Mouse (Mus musculus): ENCODE results near the gene Ubxn6. TPM values are rescaled to one million over a fixed set of nuclear protein-coding genes. Genes with fewer than 3 reads are reported as not detected.

Ubxn6 gene
- polyA plus RNA-seq, 1 experiment from 2014 or later, result 31.3 TPM

DNA sequence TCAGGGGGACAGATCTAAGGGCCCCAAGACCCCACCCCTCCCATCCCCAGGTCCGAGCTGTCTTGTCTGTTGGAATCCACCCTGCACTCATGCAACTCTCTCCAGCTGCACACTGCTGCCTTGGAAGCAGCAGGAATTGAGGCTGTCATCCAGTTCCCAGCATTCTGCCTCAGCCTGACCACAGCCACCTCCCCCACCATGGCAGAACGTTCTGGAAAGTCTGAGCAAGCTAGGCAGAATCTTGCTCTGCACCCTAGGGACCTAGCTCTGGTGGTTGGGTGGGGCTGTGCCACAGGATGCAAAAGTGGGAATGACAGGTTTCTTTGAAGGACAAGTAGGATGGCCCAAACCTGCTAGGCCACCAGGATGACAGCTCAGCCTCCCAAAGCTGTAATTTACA, 50.4 kb downstream of the Ubxn6 start:
- H3K4me1 ChIP-seq (ENCODE audit: insufficient read depth), result no peaks in the 10 kb centered on the region
- ATAC-seq (ENCODE audit: insufficient read depth) (no peak), DNase-seq (no peak)
- no peak overlapping the region for H3K27ac ChIP-seq (ENCODE audit: low read depth)
- WGBS, result 54% methylated on average over 2 of the region's 2 CpGs
- peaks cover 47% of the 10 kb centered on the region for H3K36me3 ChIP-seq (ENCODE audit: insufficient read depth)
- no peaks in the 10 kb centered on the region for H3K9me3 ChIP-seq (ENCODE audit: low read depth, low read length)
- no peak overlapping the region for H3K9ac ChIP-seq
- no peak overlapping the region for H3K4me2 ChIP-seq
- no peaks in the 10 kb centered on the region for H3K27me3 ChIP-seq (ENCODE audit: insufficient read depth, low read length)
- H3K4me3 ChIP-seq (ENCODE audit: low read depth, low read length), result no peak overlapping the region
- TF ChIP-seq CTCF (IDR thresholded peaks at IDR 0.05; ENCODE audit: low read depth), result no peak

DNA sequence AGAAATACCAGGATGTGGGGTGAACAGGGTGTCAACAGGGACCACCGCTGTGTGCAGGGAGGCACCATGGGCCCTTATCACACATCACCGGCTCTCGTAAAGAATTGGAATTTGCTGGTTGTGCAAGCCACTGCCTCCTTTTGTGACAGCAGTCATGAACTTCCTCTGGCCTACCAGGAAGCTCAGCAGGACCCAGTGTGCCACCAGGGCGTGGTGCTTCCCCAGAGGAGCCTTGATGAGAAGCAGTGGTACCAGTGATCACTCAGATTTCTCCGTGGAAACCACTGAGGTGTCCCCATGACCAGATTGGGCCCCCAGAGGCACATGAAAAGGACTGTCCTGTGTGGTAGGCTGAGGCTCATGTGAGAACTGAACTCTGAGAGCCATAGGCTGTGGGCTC, 51.4 kb downstream of the Ubxn6 start:
- peaks cover 46% of the 10 kb centered on the region for H3K36me3 ChIP-seq (ENCODE audit: insufficient read depth)
- no peak overlapping the region for H3K27ac ChIP-seq (ENCODE audit: low read depth)
- ATAC-seq (ENCODE audit: insufficient read depth), result no peak
- no peaks in the 10 kb centered on the region for H3K27me3 ChIP-seq (ENCODE audit: insufficient read depth, low read length)
- no peak overlapping the region for H3K4me2 ChIP-seq
- no peak overlapping the region for H3K9ac ChIP-seq
- no peak for DNase-seq
- H3K4me3 ChIP-seq (ENCODE audit: low read depth, low read length), result no peak overlapping the region
- 70% methylated on average over 5 of the region's 5 CpGs for WGBS
- H3K4me1 ChIP-seq (ENCODE audit: insufficient read depth), result no peaks in the 10 kb centered on the region
- no peaks in the 10 kb centered on the region for H3K9me3 ChIP-seq (ENCODE audit: low read depth, low read length)
- TF ChIP-seq CTCF (IDR thresholded peaks at IDR 0.05; ENCODE audit: low read depth), result no peak

DNA sequence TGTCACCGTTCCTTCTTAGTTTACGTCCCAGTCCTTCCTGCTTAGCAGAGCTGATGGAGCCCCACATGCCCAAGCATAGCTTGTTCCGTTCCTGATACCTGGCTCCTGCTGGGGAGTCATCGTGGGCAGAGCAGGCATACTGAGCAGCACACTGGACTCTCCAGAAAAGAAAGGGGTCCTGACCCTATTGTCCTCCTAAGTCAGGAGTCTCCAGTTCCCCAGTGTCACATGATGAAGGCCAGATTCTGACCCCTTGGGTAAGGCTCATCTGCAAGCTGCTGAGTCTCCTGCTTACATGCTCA, 51.9 kb downstream of the Ubxn6 start:
- no peaks in the 10 kb centered on the region for H3K4me1 ChIP-seq (ENCODE audit: insufficient read depth)
- peaks cover 47% of the 10 kb centered on the region for H3K36me3 ChIP-seq (ENCODE audit: insufficient read depth)
- no peak for ATAC-seq (ENCODE audit: insufficient read depth)
- H3K27ac ChIP-seq (ENCODE audit: low read depth), result no peak overlapping the region
- no peaks in the 10 kb centered on the region for H3K9me3 ChIP-seq (ENCODE audit: low read depth, low read length)
- WGBS, result 80% methylated on average over 4 of the region's 4 CpGs
- DNase-seq, result no peak
- no peaks in the 10 kb centered on the region for H3K27me3 ChIP-seq (ENCODE audit: insufficient read depth, low read length)
- H3K4me3 ChIP-seq (ENCODE audit: low read depth, low read length), result no peak overlapping the region
- H3K9ac ChIP-seq, result no peak overlapping the region
- TF ChIP-seq CTCF (IDR thresholded peaks at IDR 0.05; ENCODE audit: low read depth), result no peak
- H3K4me2 ChIP-seq, result no peak overlapping the region

- no peaks in the 10 kb centered on the region for H3K4me1 ChIP-seq (ENCODE audit: insufficient read depth)
- H3K9ac ChIP-seq, result no peak overlapping the region
- H3K4me3 ChIP-seq (ENCODE audit: low read depth, low read length), result no peak overlapping the region
- no peak for TF ChIP-seq CTCF (IDR thresholded peaks at IDR 0.05; ENCODE audit: low read depth)
- H3K27ac ChIP-seq (ENCODE audit: low read depth), result no peak overlapping the region
- H3K36me3 ChIP-seq (ENCODE audit: insufficient read depth), result peaks cover 48% of the 10 kb centered on the region
- ATAC-seq (ENCODE audit: insufficient read depth) (no peak), DNase-seq (no peak)
- H3K4me2 ChIP-seq, result no peak overlapping the region
- H3K27me3 ChIP-seq (ENCODE audit: insufficient read depth, low read length), result no peaks in the 10 kb centered on the region
- H3K9me3 ChIP-seq (ENCODE audit: low read depth, low read length), result no peaks in the 10 kb centered on the region
- WGBS, result 69% methylated on average over 2 of the region's 2 CpGs
Observed at GRCm38 (mm10) chr17:56022131-56022988, 52.5 kb downstream of the Ubxn6 start.

DNA sequence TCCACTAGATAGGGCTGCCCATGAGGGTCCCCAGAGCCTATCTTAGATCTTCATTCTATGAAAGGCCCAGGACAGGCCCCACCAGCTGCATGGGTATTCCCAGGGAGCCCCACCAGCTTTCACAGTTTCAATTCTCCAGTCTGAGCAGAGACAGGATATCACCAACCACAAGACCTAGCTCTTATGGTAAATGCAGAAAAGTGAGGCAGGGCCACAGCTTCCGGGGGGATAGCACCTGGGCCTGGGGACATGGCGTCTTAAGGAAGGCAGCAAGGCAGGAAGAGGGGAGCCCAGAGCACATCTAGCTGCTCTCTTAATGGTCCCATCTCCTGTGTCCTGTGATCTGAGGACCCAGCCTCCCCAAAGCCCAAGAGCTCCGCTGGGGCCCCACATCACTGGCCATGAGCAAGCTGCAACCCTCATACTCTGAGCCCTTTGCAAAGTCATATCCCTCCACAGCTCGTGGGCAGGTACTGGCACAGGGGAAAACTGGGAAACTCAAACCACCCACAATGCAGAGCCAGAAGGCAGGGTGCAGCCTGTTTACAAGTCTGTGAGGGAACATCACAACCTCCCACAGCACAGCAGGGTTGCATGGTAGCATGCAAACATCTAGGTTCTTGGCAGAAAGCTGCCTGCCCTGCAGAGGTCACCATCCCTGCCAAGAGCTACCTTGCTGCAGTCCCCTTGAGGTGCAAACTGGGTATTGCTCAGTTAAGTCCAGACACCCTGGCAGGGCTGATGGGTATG, 53.5 kb downstream of the Ubxn6 start:
- 83% methylated on average over 4 of the region's 4 CpGs for WGBS
- peaks cover 57% of the 10 kb centered on the region for H3K36me3 ChIP-seq (ENCODE audit: insufficient read depth)
- ATAC-seq (ENCODE audit: insufficient read depth), result no peak
- no peak overlapping the region for H3K4me3 ChIP-seq (ENCODE audit: low read depth, low read length)
- no peaks in the 10 kb centered on the region for H3K9me3 ChIP-seq (ENCODE audit: low read depth, low read length)
- no peaks in the 10 kb centered on the region for H3K4me1 ChIP-seq (ENCODE audit: insufficient read depth)
- H3K27me3 ChIP-seq (ENCODE audit: insufficient read depth, low read length), result no peaks in the 10 kb centered on the region
- no peak for TF ChIP-seq CTCF (IDR thresholded peaks at IDR 0.05; ENCODE audit: low read depth)
- no peak for DNase-seq
- H3K27ac ChIP-seq (ENCODE audit: low read depth), result no peak overlapping the region
- no peak overlapping the region for H3K9ac ChIP-seq
- no peak overlapping the region for H3K4me2 ChIP-seq

- no peaks in the 10 kb centered on the region for H3K4me1 ChIP-seq (ENCODE audit: insufficient read depth)
- no peak for DNase-seq
- no peak for TF ChIP-seq CTCF (IDR thresholded peaks at IDR 0.05; ENCODE audit: low read depth)
- no peak overlapping the region for H3K4me2 ChIP-seq
- no peaks in the 10 kb centered on the region for H3K9me3 ChIP-seq (ENCODE audit: low read depth, low read length)
- H3K36me3 ChIP-seq (ENCODE audit: insufficient read depth), result peaks cover 62% of the 10 kb centered on the region
- WGBS, result 87% methylated on average over 6 of the region's 6 CpGs
- no peak for ATAC-seq (ENCODE audit: insufficient read depth)
- no peak overlapping the region for H3K4me3 ChIP-seq (ENCODE audit: low read depth, low read length)
- no peak overlapping the region for H3K9ac ChIP-seq
- no peak overlapping the region for H3K27ac ChIP-seq (ENCODE audit: low read depth)
- no peaks in the 10 kb centered on the region for H3K27me3 ChIP-seq (ENCODE audit: insufficient read depth, low read length)
Observed at GRCm38 (mm10) chr17:56020400-56021084, 54.3 kb downstream of the Ubxn6 start.
